Mouse (Mus musculus) liver (tissue): ENCODE measurements around the gene Uqcc2.
A peak's percentile ranks its signal among the peaks of the same experiment; 100 is the strongest.

Experiments
- DNase-seq: peaks from one replicate; pipeline ENCODE4 v3.0.0-alpha.2; 2020; ENCODE audit warnings: mixed read lengths

Gene Uqcc2

GRCm38 (mm10) chr17:27122701-27123100 lies 11.0 kb downstream of the Uqcc2 start:
- no peak for DNase-seq

- DNase-seq, result peak; percentile 45
These were observed 11.9 kb downstream of the Uqcc2 start for GRCm38 (mm10) chr17:27121781-27122180.

GRCm38 (mm10) chr17:27121266-27121665 lies 12.4 kb downstream of the Uqcc2 start:
- no peak for DNase-seq

GRCm38 (mm10) chr17:27120561-27121024 lies 13.1 kb downstream of the Uqcc2 start:
- peak; percentile 50 for DNase-seq

GRCm38 (mm10) chr17:27119954-27120353 lies 13.8 kb downstream of the Uqcc2 start:
- no peak for DNase-seq

- no peak for DNase-seq
These were observed 14.2 kb downstream of the Uqcc2 start for GRCm38 (mm10) chr17:27119540-27119895.

- DNase-seq, result no peak
These were observed 14.8 kb downstream of the Uqcc2 start for GRCm38 (mm10) chr17:27118676-27119539.

- no peak for DNase-seq
These were observed 23.6 kb downstream of the Uqcc2 start for GRCm38 (mm10) chr17:27110072-27110471.

- DNase-seq, result no peak
These were observed 25.8 kb downstream of the Uqcc2 start for GRCm38 (mm10) chr17:27107936-27108335.

GRCm38 (mm10) chr17:27106745-27107144 lies 27.0 kb downstream of the Uqcc2 start:
- DNase-seq, result peak; percentile 30

GRCm38 (mm10) chr17:27105698-27106470 lies 27.8 kb downstream of the Uqcc2 start:
- DNase-seq, result peak; percentile 38

GRCm38 (mm10) chr17:27101675-27102074 lies 32.0 kb downstream of the Uqcc2 start:
- DNase-seq, result no peak

GRCm38 (mm10) chr17:27095690-27096089 lies 38.0 kb downstream of the Uqcc2 start:
- DNase-seq, result peak; percentile 31

- no peak for DNase-seq
These were observed 43.6 kb downstream of the Uqcc2 start for GRCm38 (mm10) chr17:27090068-27090467.

- peak; percentile 25 for DNase-seq
These were observed 46.3 kb downstream of the Uqcc2 start for GRCm38 (mm10) chr17:27087426-27087825.

GRCm38 (mm10) chr17:27085676-27086075 lies 48.0 kb downstream of the Uqcc2 start:
- peak; percentile 66 for DNase-seq

GRCm38 (mm10) chr17:27083601-27084000 lies 50.1 kb downstream of the Uqcc2 start:
- DNase-seq, result no peak

- DNase-seq, result no peak
These were observed 50.9 kb downstream of the Uqcc2 start for GRCm38 (mm10) chr17:27082796-27083195.

- DNase-seq, result no peak
These were observed 51.8 kb downstream of the Uqcc2 start for GRCm38 (mm10) chr17:27081868-27082267.

GRCm38 (mm10) chr17:27078499-27078898 lies 55.2 kb downstream of the Uqcc2 start:
- no peak for DNase-seq

- no peak for DNase-seq
These were observed 55.8 kb downstream of the Uqcc2 start for GRCm38 (mm10) chr17:27077920-27078319.

- no peak for DNase-seq
These were observed 56.6 kb downstream of the Uqcc2 start for GRCm38 (mm10) chr17:27077133-27077532.

- no peak for DNase-seq
These were observed 58.6 kb downstream of the Uqcc2 start for GRCm38 (mm10) chr17:27074849-27075745.
